Mouse (Mus musculus) bone marrow macrophage, adult 2 months (primary cell): ENCODE results near the gene Parva.

ENCODE experiments used
- CTCF ChIP-seq: IDR thresholded peaks from 2 replicates; pipeline ENCODE4 v1.5.1; 2012; ENCODE audit warnings: low read depth, mild to moderate bottlenecking, low read length, moderate library complexity
- POLR2A ChIP-seq: IDR thresholded peaks from 2 replicates; pipeline ENCODE4 v1.6.1; 2012; ENCODE audit warnings: mild to moderate bottlenecking, low read depth, low read length, borderline replicate concordance

DNA sequence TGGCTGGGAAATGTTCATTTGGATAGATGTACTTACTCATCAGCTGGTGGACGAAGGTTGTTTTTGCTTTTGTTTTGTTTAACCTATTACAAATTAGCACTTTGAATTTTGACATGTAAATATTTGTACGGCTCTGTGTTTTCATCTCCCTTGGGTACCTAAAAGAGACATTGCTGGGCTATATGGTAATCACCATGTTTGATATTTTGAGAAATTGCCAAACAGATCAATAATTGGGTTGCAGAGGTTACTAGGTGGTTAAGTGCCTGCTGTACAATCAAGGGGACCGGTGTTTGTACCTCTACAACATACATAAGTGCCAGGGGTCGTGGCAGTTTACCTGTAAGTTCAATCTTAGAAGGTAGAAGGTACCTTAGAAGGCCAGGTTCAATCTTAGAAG is 19.2 kb downstream of the Parva start:
- TF ChIP-seq CTCF (no peak), POLR2A (no peak)
